Mouse (Mus musculus): ENCODE measurements around the gene Arl16. TPM values are rescaled to one million over a fixed set of nuclear protein-coding genes. Genes with fewer than 3 reads are reported as not detected.
A peak's percentile ranks its signal among the peaks of the same experiment; 100 is the strongest.

The Arl16 gene
- polyA plus RNA-seq, 1 experiment from 2014 or later, result 33.6 TPM

GRCm38 (mm10) chr11:120445475-120445874 lies 21.9 kb downstream of the Arl16 start:
- no peak for ATAC-seq (replicated peaks; ENCODE audit: extremely low read depth, insufficient read depth, low FRiP score)
- Histone ChIP-seq H3K4me3 (ENCODE audit: low read length) (no peak overlapping the region), H3K4me1 (ENCODE audit: control insufficient read depth, insufficient read depth, low read length) (no peaks in the 10 kb centered on the region), H3K4me2 (ENCODE audit: low read depth, low read length) (no peak overlapping the region), H3K9me3 (replicated peaks; ENCODE audit: control insufficient read depth, low read length) (no peaks in the 10 kb centered on the region), H3K36me3 (ENCODE audit: control insufficient read depth, insufficient read depth) (no peaks in the 10 kb centered on the region), H3K27ac (ENCODE audit: low read length) (no peak overlapping the region), H3K9ac (ENCODE audit: low read length) (no peak overlapping the region), H3K27me3 (ENCODE audit: control insufficient read depth, insufficient read depth, low read length) (no peaks in the 10 kb centered on the region)
- 50% methylated on average over 3 of the region's 3 CpGs for WGBS

DNA sequence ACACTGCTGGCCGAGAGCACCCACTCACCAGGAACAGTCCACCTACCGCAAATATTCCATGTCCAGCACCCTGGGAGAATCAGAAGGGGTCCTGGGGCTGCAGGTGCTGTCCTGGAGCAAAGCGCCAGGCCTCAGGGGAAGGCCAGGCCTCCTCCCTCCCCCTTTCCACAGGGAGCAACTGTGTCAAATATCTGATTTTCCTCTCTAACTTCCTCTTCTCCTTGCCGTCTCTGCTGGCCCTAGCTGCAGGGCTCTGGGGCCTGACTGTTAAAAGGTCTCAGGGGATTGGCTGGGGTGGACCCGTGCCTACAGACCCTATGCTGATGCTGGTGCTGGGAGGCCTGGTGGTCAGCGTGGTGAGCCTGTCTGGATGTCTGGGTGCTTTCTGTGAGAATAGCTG lies 23.3 kb downstream of the Arl16 start:
- no peaks in the 10 kb centered on the region for H3K9me3 ChIP-seq (replicated peaks; ENCODE audit: control insufficient read depth, low read length)
- ATAC-seq (replicated peaks; ENCODE audit: extremely low read depth, insufficient read depth, low FRiP score), result no peak
- no peaks in the 10 kb centered on the region for H3K4me1 ChIP-seq (ENCODE audit: control insufficient read depth, insufficient read depth, low read length)
- H3K36me3 ChIP-seq (ENCODE audit: control insufficient read depth, insufficient read depth), result no peaks in the 10 kb centered on the region
- H3K9ac ChIP-seq (ENCODE audit: low read length), result no peak overlapping the region
- no peak overlapping the region for H3K27ac ChIP-seq (ENCODE audit: low read length)
- 64% methylated on average over 6 of the region's 6 CpGs for WGBS
- H3K4me2 ChIP-seq (ENCODE audit: low read depth, low read length), result no peak overlapping the region
- no peaks in the 10 kb centered on the region for H3K27me3 ChIP-seq (ENCODE audit: control insufficient read depth, insufficient read depth, low read length)
- no peak overlapping the region for H3K4me3 ChIP-seq (ENCODE audit: low read length)

DNA sequence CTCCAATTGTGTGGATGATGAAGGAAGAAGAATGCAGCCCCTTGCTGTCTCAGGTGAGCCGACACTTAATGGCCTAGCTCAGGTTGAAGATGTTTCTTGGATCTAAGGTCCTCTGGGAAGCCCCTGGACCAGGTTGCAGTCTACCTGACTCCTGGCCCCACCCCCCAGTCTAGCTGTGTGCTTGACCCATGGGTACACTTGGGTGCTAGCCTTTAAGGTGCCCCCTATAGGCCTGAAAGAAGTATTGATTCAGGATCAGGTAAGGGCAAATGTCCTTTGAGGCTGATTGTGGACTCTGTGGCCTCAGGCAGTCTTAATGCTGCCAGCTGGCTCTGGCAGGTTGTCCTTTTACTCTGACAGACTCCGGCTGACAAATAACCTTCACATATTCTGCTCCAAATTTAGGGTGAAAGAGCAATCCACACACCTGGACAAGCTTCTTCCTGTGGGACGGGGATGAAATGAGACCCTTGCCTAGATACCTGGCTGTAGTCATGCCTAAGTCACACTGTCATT lies 24.6 kb downstream of the Arl16 start:
- H3K9ac ChIP-seq (ENCODE audit: low read length), result no peak overlapping the region
- 88% methylated on average over 3 of the region's 3 CpGs for WGBS
- H3K9me3 ChIP-seq (replicated peaks; ENCODE audit: control insufficient read depth, low read length), result no peaks in the 10 kb centered on the region
- no peak overlapping the region for H3K4me2 ChIP-seq (ENCODE audit: low read depth, low read length)
- no peaks in the 10 kb centered on the region for H3K36me3 ChIP-seq (ENCODE audit: control insufficient read depth, insufficient read depth)
- no peak for ATAC-seq (replicated peaks; ENCODE audit: extremely low read depth, insufficient read depth, low FRiP score)
- no peak overlapping the region for H3K4me3 ChIP-seq (ENCODE audit: low read length)
- no peaks in the 10 kb centered on the region for H3K27me3 ChIP-seq (ENCODE audit: control insufficient read depth, insufficient read depth, low read length)
- H3K4me1 ChIP-seq (ENCODE audit: control insufficient read depth, insufficient read depth, low read length), result no peaks in the 10 kb centered on the region
- H3K27ac ChIP-seq (ENCODE audit: low read length), result no peak overlapping the region

GRCm38 (mm10) chr11:120442344-120442743 lies 25.1 kb downstream of the Arl16 start, which contains the start of gene Tspan10:
Gene Tspan10, plus strand, starts transcription at chr11:120442644.
- 82% methylated on average over 3 of the region's 3 CpGs for WGBS
- H3K4me2 ChIP-seq (ENCODE audit: low read depth, low read length), result no peak within 1 kb of the TSS
- H3K27me3 ChIP-seq (ENCODE audit: control insufficient read depth, insufficient read depth, low read length), result no peaks in the 10 kb centered on the region
- no peak within 1 kb of the TSS for H3K27ac ChIP-seq (ENCODE audit: low read length)
- no peak within 1 kb of the TSS for H3K9ac ChIP-seq (ENCODE audit: low read length)
- H3K36me3 ChIP-seq (ENCODE audit: control insufficient read depth, insufficient read depth), result no peaks in the 10 kb centered on the region
- no peaks in the 10 kb centered on the region for H3K4me1 ChIP-seq (ENCODE audit: control insufficient read depth, insufficient read depth, low read length)
- ATAC-seq (replicated peaks; ENCODE audit: extremely low read depth, insufficient read depth, low FRiP score), result no peak
- no peaks in the 10 kb centered on the region for H3K9me3 ChIP-seq (replicated peaks; ENCODE audit: control insufficient read depth, low read length)
- H3K4me3 ChIP-seq (ENCODE audit: low read length), result no peak within 1 kb of the TSS

DNA sequence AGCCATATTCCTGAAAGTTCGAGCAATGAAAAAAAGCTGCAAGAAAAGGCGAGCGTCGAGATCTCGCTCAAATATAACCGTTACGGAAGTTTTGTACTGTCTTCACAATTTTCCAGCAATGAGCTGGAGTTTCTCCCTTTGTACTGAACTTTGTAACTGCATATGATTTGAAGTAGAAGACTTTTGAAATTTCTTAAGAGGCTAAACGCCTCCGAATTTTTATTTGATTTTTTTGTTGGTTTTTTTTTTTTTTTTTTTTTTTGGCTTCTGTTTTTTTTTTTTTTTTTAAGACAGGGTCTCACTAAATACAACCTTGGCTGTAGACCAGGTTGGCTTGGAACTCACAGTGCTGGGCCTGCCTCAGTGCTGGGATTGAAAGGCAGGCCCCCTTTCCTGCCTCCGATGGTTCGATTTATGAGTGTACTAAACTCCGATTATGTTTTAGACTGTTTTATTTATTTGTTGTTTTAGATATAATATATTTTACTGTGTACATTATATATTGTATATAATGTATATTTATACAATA lies 29.5 kb downstream of the Arl16 start:
- Histone ChIP-seq H3K27ac (ENCODE audit: low read length) (peak overlapping the region; percentile 81), H3K9me3 (replicated peaks; ENCODE audit: control insufficient read depth, low read length) (no peaks in the 10 kb centered on the region), H3K4me2 (ENCODE audit: low read depth, low read length) (peak overlapping the region; percentile 81), H3K27me3 (ENCODE audit: control insufficient read depth, insufficient read depth, low read length) (no peaks in the 10 kb centered on the region), H3K4me3 (ENCODE audit: low read length) (peak overlapping the region; percentile 98), H3K4me1 (ENCODE audit: control insufficient read depth, insufficient read depth, low read length) (peaks cover 11% of the 10 kb centered on the region), H3K36me3 (ENCODE audit: control insufficient read depth, insufficient read depth) (peaks cover 10% of the 10 kb centered on the region), H3K9ac (ENCODE audit: low read length) (peak overlapping the region; percentile 96)
- 24% methylated on average over 12 of the region's 12 CpGs for WGBS
- no peak for ATAC-seq (replicated peaks; ENCODE audit: extremely low read depth, insufficient read depth, low FRiP score)

DNA sequence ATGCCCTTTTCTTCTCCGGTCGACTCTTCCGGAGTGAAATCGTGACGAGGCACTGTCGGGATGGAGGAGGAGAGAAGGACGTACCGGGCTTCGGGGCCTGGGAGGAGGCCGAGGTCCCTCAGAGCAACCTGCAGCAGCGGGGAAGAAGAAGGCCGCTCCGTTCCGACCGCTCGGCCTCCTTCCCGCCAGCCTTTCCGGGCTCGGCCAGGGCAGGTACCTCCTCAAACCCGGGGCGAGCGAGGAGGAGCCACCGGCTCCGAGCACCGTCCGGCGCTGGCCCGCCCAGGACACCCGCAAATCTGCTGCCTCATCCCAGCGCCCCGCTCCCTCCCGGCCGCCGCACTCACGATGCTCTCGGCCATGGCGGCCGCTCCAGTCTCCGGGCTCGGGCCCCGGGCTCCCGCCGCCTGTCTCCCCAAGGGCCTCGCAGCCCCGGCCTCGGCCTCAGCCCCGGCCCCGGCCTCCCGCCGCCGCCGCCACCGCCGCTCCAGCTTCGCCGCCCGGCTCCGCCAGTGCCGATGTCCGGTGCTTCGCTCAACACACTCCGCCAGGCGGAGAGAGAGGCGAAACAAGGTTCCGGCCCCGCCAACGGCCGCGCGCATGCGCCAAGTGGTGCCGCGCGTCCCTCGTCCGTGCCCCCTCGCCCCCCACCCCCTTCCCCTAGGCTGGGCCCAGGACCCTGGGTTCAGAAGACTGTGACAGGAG lies 30.1 kb downstream of the Arl16 start, which contains the start of gene Nploc4:
Gene Nploc4, minus strand, starts transcription at position 557 of the 705 bp plus-strand sequence.
- H3K4me1 ChIP-seq (ENCODE audit: control insufficient read depth, insufficient read depth, low read length), result peaks cover 11% of the 10 kb centered on the region
- under 1% methylated on average over 67 of the region's 77 CpGs for WGBS
- H3K9me3 ChIP-seq (replicated peaks; ENCODE audit: control insufficient read depth, low read length), result no peaks in the 10 kb centered on the region
- H3K4me2 ChIP-seq (ENCODE audit: low read depth, low read length), result peak within 1 kb of the TSS; percentile 81
- H3K9ac ChIP-seq (ENCODE audit: low read length), result peak within 1 kb of the TSS; percentile 96
- peak; percentile 89 for ATAC-seq (replicated peaks; ENCODE audit: extremely low read depth, insufficient read depth, low FRiP score)
- peak within 1 kb of the TSS; percentile 81 for H3K27ac ChIP-seq (ENCODE audit: low read length)
- no peaks in the 10 kb centered on the region for H3K27me3 ChIP-seq (ENCODE audit: control insufficient read depth, insufficient read depth, low read length)
- peaks cover 16% of the 10 kb centered on the region for H3K36me3 ChIP-seq (ENCODE audit: control insufficient read depth, insufficient read depth)
- peak within 1 kb of the TSS; percentile 98 for H3K4me3 ChIP-seq (ENCODE audit: low read length)

DNA sequence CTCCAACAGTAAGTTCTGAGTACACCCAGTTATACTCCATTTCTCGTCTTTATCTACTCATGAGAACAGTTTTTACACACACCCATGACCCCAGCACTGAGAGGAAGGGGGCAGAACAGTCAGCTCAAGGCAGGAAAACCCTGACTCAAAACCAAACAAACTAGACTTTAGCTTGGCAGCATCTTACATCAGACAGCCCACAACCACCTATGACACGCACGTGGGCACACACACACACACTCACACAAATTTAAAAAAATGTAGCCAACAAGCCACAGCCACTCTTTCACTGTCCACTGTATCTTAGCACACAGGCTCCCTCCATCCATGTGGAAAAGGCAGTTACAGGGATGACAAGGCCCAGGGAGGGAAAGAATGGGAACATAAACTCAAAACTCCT lies 40.7 kb downstream of the Arl16 start:
- no peaks in the 10 kb centered on the region for H3K27me3 ChIP-seq (ENCODE audit: control insufficient read depth, insufficient read depth, low read length)
- peaks cover 49% of the 10 kb centered on the region for H3K36me3 ChIP-seq (ENCODE audit: control insufficient read depth, insufficient read depth)

DNA sequence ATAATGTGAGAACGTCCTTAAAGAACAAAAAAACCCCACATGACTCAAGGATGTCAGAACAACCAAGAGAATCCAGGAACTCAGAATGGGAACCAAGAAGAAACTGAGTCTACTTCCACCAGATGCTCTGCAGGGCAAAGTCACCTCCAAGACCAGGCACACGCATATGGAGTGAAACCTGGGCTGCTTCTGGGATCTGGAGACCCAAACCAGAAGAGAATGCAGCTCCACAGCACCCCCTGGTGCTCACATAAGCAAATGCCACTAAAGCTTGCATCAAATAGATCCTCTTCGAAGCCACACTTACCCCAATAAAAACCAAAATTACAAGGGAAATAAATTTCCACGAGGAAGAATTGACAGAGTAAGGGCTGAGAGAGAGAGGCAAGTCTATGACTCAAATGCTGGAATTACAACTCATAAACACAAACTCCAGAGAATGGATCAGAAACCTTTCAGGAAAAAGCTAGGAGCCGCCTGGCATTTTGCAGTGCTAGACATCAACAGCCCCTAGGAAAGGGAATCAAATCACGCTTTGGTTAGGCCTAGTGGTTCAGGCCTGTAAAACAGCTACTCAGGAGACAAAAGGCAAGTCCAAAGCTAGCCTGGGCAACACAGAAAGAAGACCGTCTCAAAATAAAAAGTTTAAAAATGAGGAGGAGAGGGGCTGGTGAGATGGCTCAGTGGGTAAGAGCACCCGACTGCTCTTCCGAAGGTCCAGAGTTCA lies 43.7 kb downstream of the Arl16 start:
- peak overlapping the region; percentile 67 for H3K27ac ChIP-seq (ENCODE audit: low read length)
- 68% methylated on average over 9 of the region's 9 CpGs for WGBS
- H3K36me3 ChIP-seq (ENCODE audit: control insufficient read depth, insufficient read depth), result peaks cover 52% of the 10 kb centered on the region

More for the DNA sequence above, 40.7 kb downstream of the Arl16 start:
- Histone ChIP-seq H3K4me3 (ENCODE audit: low read length) (no peak overlapping the region), H3K4me2 (ENCODE audit: low read depth, low read length) (no peak overlapping the region), H3K9me3 (replicated peaks; ENCODE audit: control insufficient read depth, low read length) (no peaks in the 10 kb centered on the region), H3K9ac (ENCODE audit: low read length) (no peak overlapping the region), H3K4me1 (ENCODE audit: control insufficient read depth, insufficient read depth, low read length) (peaks cover 6% of the 10 kb centered on the region), H3K27ac (ENCODE audit: low read length) (no peak overlapping the region)
- WGBS, result 94% methylated on average over 3 of the region's 3 CpGs
- ATAC-seq (replicated peaks; ENCODE audit: extremely low read depth, insufficient read depth, low FRiP score), result no peak

More for the DNA sequence above, 43.7 kb downstream of the Arl16 start:
- no peaks in the 10 kb centered on the region for H3K9me3 ChIP-seq (replicated peaks; ENCODE audit: control insufficient read depth, low read length)
- H3K4me3 ChIP-seq (ENCODE audit: low read length), result no peak overlapping the region
- ATAC-seq (replicated peaks; ENCODE audit: extremely low read depth, insufficient read depth, low FRiP score), result 0 out of 2 replicates have a peak, but pooled peaks have one; percentile 32
- no peak overlapping the region for H3K4me2 ChIP-seq (ENCODE audit: low read depth, low read length)
- H3K4me1 ChIP-seq (ENCODE audit: control insufficient read depth, insufficient read depth, low read length), result peaks cover 6% of the 10 kb centered on the region
- H3K9ac ChIP-seq (ENCODE audit: low read length), result no peak overlapping the region; the same call in 1 of the 2 replicates
- no peaks in the 10 kb centered on the region for H3K27me3 ChIP-seq (ENCODE audit: control insufficient read depth, insufficient read depth, low read length)

Measured in heart, embryonic 16.5 days (tissue).